Mouse (Mus musculus): ENCODE data around the gene Suclg2. TPM values are rescaled to one million over a fixed set of nuclear protein-coding genes. Genes with fewer than 3 reads are reported as not detected.

Suclg2 gene
- polyA plus RNA-seq, 1 experiment from 2014 or later = 67.6 TPM

GRCm38 (mm10) chr6:95587108-95587796 is 131.3 kb downstream of the Suclg2 start:
- Histone ChIP-seq H3K9ac (ENCODE audit: low read length) (no peak overlapping the region), H3K4me1 (replicated peaks; ENCODE audit: control insufficient read depth, insufficient read depth) (no peaks in the 10 kb centered on the region), H3K4me2 (replicated peaks; ENCODE audit: low read depth) (no peak overlapping the region), H3K27ac (replicated peaks) (no peak overlapping the region), H3K9me3 (ENCODE audit: control insufficient read depth, low read length) (no peaks in the 10 kb centered on the region), H3K4me3 (ENCODE audit: low read depth, low read length) (no peak overlapping the region), H3K27me3 (ENCODE audit: control insufficient read depth, insufficient read depth, low read length) (no peaks in the 10 kb centered on the region), H3K36me3 (ENCODE audit: control insufficient read depth, insufficient read depth, low read length) (no peaks in the 10 kb centered on the region)
- 78% methylated on average over 6 of the region's 6 CpGs for WGBS
- TF ChIP-seq CTCF (IDR thresholded peaks at IDR 0.05; ENCODE audit: low read depth) = no peak
- no peak for TF ChIP-seq EP300 (optimal IDR thresholded peaks at IDR 0.05)
- no peak for ATAC-seq (ENCODE audit: low FRiP score, low TSS enrichment)
- no peak for DNase-seq (ENCODE audit: low spot score)

- DNase-seq (ENCODE audit: low spot score) (no peak), ATAC-seq (ENCODE audit: low FRiP score, low TSS enrichment) (no peak)
- Histone ChIP-seq H3K27ac (replicated peaks) (no peak overlapping the region), H3K9me3 (ENCODE audit: control insufficient read depth, low read length) (no peaks in the 10 kb centered on the region), H3K4me1 (replicated peaks; ENCODE audit: control insufficient read depth, insufficient read depth) (no peaks in the 10 kb centered on the region), H3K4me2 (replicated peaks; ENCODE audit: low read depth) (no peak overlapping the region), H3K9ac (ENCODE audit: low read length) (no peak overlapping the region), H3K27me3 (ENCODE audit: control insufficient read depth, insufficient read depth, low read length) (no peaks in the 10 kb centered on the region), H3K4me3 (ENCODE audit: low read depth, low read length) (no peak overlapping the region), H3K36me3 (ENCODE audit: control insufficient read depth, insufficient read depth, low read length) (no peaks in the 10 kb centered on the region)
- TF ChIP-seq CTCF (IDR thresholded peaks at IDR 0.05; ENCODE audit: low read depth) (no peak), EP300 (optimal IDR thresholded peaks at IDR 0.05) (no peak)
- 79% methylated on average over 3 of the region's 3 CpGs for WGBS
These were observed 136.7 kb downstream of the Suclg2 start for GRCm38 (mm10) chr6:95581893-95582292.

- DNase-seq (ENCODE audit: low spot score) (peak; percentile 19), ATAC-seq (ENCODE audit: low FRiP score, low TSS enrichment) (no peak)
- no peaks in the 10 kb centered on the region for H3K36me3 ChIP-seq (ENCODE audit: control insufficient read depth, insufficient read depth, low read length)
- no peak overlapping the region for H3K9ac ChIP-seq (ENCODE audit: low read length)
- TF ChIP-seq EP300 (optimal IDR thresholded peaks at IDR 0.05) (no peak), CTCF (IDR thresholded peaks at IDR 0.05; ENCODE audit: low read depth) (no peak)
- no peaks in the 10 kb centered on the region for H3K9me3 ChIP-seq (ENCODE audit: control insufficient read depth, low read length)
- no peak overlapping the region for H3K4me2 ChIP-seq (replicated peaks; ENCODE audit: low read depth)
- WGBS = 53% methylated on average over 4 of the region's 4 CpGs
- no peaks in the 10 kb centered on the region for H3K27me3 ChIP-seq (ENCODE audit: control insufficient read depth, insufficient read depth, low read length)
- H3K4me3 ChIP-seq (ENCODE audit: low read depth, low read length) = no peak overlapping the region
- no peak overlapping the region for H3K27ac ChIP-seq (replicated peaks)
- no peaks in the 10 kb centered on the region for H3K4me1 ChIP-seq (replicated peaks; ENCODE audit: control insufficient read depth, insufficient read depth)
These were observed 138.8 kb downstream of the Suclg2 start for GRCm38 (mm10) chr6:95579792-95580191.

GRCm38 (mm10) chr6:95575531-95575930 is 143.1 kb downstream of the Suclg2 start:
- no peak for TF ChIP-seq EP300 (optimal IDR thresholded peaks at IDR 0.05)
- TF ChIP-seq CTCF (IDR thresholded peaks at IDR 0.05; ENCODE audit: low read depth) = no peak
- H3K9me3 ChIP-seq (ENCODE audit: control insufficient read depth, low read length) = no peaks in the 10 kb centered on the region
- WGBS = 73% methylated on average over 4 of the region's 4 CpGs

GRCm38 (mm10) chr6:95574867-95575266 is 143.7 kb downstream of the Suclg2 start:
- no peak overlapping the region for H3K4me3 ChIP-seq (ENCODE audit: low read depth, low read length)
- ATAC-seq (ENCODE audit: low FRiP score, low TSS enrichment) (no peak), DNase-seq (ENCODE audit: low spot score) (no peak)
- no peak overlapping the region for H3K4me2 ChIP-seq (replicated peaks; ENCODE audit: low read depth)
- H3K36me3 ChIP-seq (ENCODE audit: control insufficient read depth, insufficient read depth, low read length) = no peaks in the 10 kb centered on the region
- no peak for TF ChIP-seq EP300 (optimal IDR thresholded peaks at IDR 0.05)
- TF ChIP-seq CTCF (IDR thresholded peaks at IDR 0.05; ENCODE audit: low read depth) = no peak
- H3K27me3 ChIP-seq (ENCODE audit: control insufficient read depth, insufficient read depth, low read length) = no peaks in the 10 kb centered on the region
- WGBS = 59% methylated on average over 3 of the region's 3 CpGs
- no peaks in the 10 kb centered on the region for H3K4me1 ChIP-seq (replicated peaks; ENCODE audit: control insufficient read depth, insufficient read depth)
- H3K9me3 ChIP-seq (ENCODE audit: control insufficient read depth, low read length) = no peaks in the 10 kb centered on the region
- no peak overlapping the region for H3K9ac ChIP-seq (ENCODE audit: low read length)
- no peak overlapping the region for H3K27ac ChIP-seq (replicated peaks)

More at GRCm38 (mm10) chr6:95575531-95575930, 143.1 kb downstream of the Suclg2 start:
- Histone ChIP-seq H3K4me1 (replicated peaks; ENCODE audit: control insufficient read depth, insufficient read depth) (no peaks in the 10 kb centered on the region), H3K27ac (replicated peaks) (no peak overlapping the region), H3K9ac (ENCODE audit: low read length) (no peak overlapping the region), H3K36me3 (ENCODE audit: control insufficient read depth, insufficient read depth, low read length) (no peaks in the 10 kb centered on the region), H3K27me3 (ENCODE audit: control insufficient read depth, insufficient read depth, low read length) (no peaks in the 10 kb centered on the region), H3K4me3 (ENCODE audit: low read depth, low read length) (no peak overlapping the region), H3K4me2 (replicated peaks; ENCODE audit: low read depth) (no peak overlapping the region)
- DNase-seq (ENCODE audit: low spot score) (no peak), ATAC-seq (ENCODE audit: low FRiP score, low TSS enrichment) (no peak)

- Histone ChIP-seq H3K9me3 (ENCODE audit: control insufficient read depth, low read length) (no peaks in the 10 kb centered on the region), H3K27ac (replicated peaks) (no peak overlapping the region), H3K9ac (ENCODE audit: low read length) (no peak overlapping the region), H3K4me3 (ENCODE audit: low read depth, low read length) (no peak overlapping the region), H3K27me3 (ENCODE audit: control insufficient read depth, insufficient read depth, low read length) (no peaks in the 10 kb centered on the region), H3K4me1 (replicated peaks; ENCODE audit: control insufficient read depth, insufficient read depth) (no peaks in the 10 kb centered on the region), H3K4me2 (replicated peaks; ENCODE audit: low read depth) (no peak overlapping the region), H3K36me3 (ENCODE audit: control insufficient read depth, insufficient read depth, low read length) (no peaks in the 10 kb centered on the region)
- ATAC-seq (ENCODE audit: low FRiP score, low TSS enrichment) (no peak), DNase-seq (ENCODE audit: low spot score) (no peak)
- TF ChIP-seq EP300 (optimal IDR thresholded peaks at IDR 0.05) (no peak), CTCF (IDR thresholded peaks at IDR 0.05; ENCODE audit: low read depth) (no peak)
- 46% methylated on average over 4 of the region's 4 CpGs for WGBS
These were observed 144.2 kb downstream of the Suclg2 start for GRCm38 (mm10) chr6:95574389-95574788.
